ENCODE assay signal across 10 mouse cellular contexts in genomic region chr3:53201670-53202069, GRCm38 (mm10).
A peak's percentile ranks its signal among the peaks of the same experiment; 100 is the strongest.
DNase-seq lines count a peak whose midpoint lies in the region; ATAC-seq and TF ChIP-seq lines count a peak whose summit lies in the region.
"Had no signal": no experiment of that assay in that cellular context is flagged by ENCODE, and none has a peak within 500 bp of the region (broad histone marks: within the 10 kb centered on the region; RNA-seq: fewer than 3 reads in every experiment).

No protein-coding gene starts in this region.

- peak overlapping the region; percentile 55 for H3K27ac ChIP-seq in layer of hippocampus, adult 2 months
- H3K27ac ChIP-seq in embryonic facial prominence, embryonic 12.5 days: peak overlapping the region; percentile 7; the same call in 1 of the 2 replicates
- H3K27ac ChIP-seq in neural tube, embryonic 13.5 days (replicated peaks): peak overlapping the region; percentile 68
- H3K27ac ChIP-seq: kidney, postnatal 0 days had no signal

- no peaks in the 10 kb centered on the region for H3K9me3 ChIP-seq in embryonic facial prominence, embryonic 12.5 days
- no peaks in the 10 kb centered on the region for H3K9me3 ChIP-seq in neural tube, embryonic 13.5 days

- H3K4me1 ChIP-seq in embryonic facial prominence, embryonic 12.5 days: peaks cover 34% of the 10 kb centered on the region
- peaks cover 53% of the 10 kb centered on the region for H3K4me1 ChIP-seq in neural tube, embryonic 13.5 days (replicated peaks)

- no peak overlapping the region for H3K4me3 ChIP-seq in layer of hippocampus, adult 2 months
- H3K4me3 ChIP-seq in embryonic facial prominence, embryonic 12.5 days: no peak overlapping the region
- H3K4me3 ChIP-seq in neural tube, embryonic 13.5 days: no peak overlapping the region

- no peak for DNase-seq in layer of hippocampus, adult 2 months (ENCODE audit: low spot score in 2 of 2)
- no peak for DNase-seq in layer of hippocampus, postnatal 36 days
- DNase-seq in heart, postnatal 10 days: peak; percentile 38 to 41
- no peak for DNase-seq in urinary bladder, postnatal 10 days (ENCODE audit: low spot score)
- no peak for DNase-seq in thymus, postnatal 0 days (ENCODE audit: low spot score)
- no peak for DNase-seq in layer of hippocampus, adult 8-10 months (ENCODE audit: low spot score in 2 of 2)
- DNase-seq: thymus, adult 2 months had no signal

- no peaks in the 10 kb centered on the region for H3K36me3 ChIP-seq in embryonic facial prominence, embryonic 12.5 days
- H3K36me3 ChIP-seq in neural tube, embryonic 13.5 days: no peaks in the 10 kb centered on the region

- no peak for ATAC-seq in embryonic facial prominence, embryonic 12.5 days (ENCODE audit: insufficient number of reproducible peaks, insufficient read depth, low FRiP score, low TSS enrichment)
- peak; percentile 79 for ATAC-seq in neural tube, embryonic 13.5 days (ENCODE audit: low read depth)

- intact Hi-C loops in heart, postnatal 10 days (cut with DNase I): no loop called here

- H3K4me2 ChIP-seq in embryonic facial prominence, embryonic 12.5 days (replicated peaks): no peak overlapping the region
- H3K4me2 ChIP-seq in neural tube, embryonic 13.5 days: peak overlapping the region; percentile 14; the same call in 1 of the 2 replicates

- no peak for TF ChIP-seq CTCF in layer of hippocampus, adult 2 months (conservative IDR thresholded peaks at IDR 0.05)

- no peak overlapping the region for H3K9ac ChIP-seq in embryonic facial prominence, embryonic 12.5 days
- H3K9ac ChIP-seq in neural tube, embryonic 13.5 days: 0 out of 2 replicates have a peak overlapping the region, but pooled peaks have one; percentile 12

- H3K27me3 ChIP-seq in embryonic facial prominence, embryonic 12.5 days: no peaks in the 10 kb centered on the region
- H3K27me3 ChIP-seq in neural tube, embryonic 13.5 days: no peaks in the 10 kb centered on the region

- WGBS in embryonic facial prominence, embryonic 12.5 days: 37% methylated on average over 10 of the region's 10 CpGs
- 23% methylated on average over 10 of the region's 10 CpGs for WGBS in neural tube, embryonic 13.5 days

Comparison
In these comparisons a context has a peak if more than half of its experiments do, and no peak if none do; other contexts are left out.
1. DNase-seq: peak in heart, postnatal 10 days (2 of 2); none in layer of hippocampus, adult 2 months (0 of 2), layer of hippocampus, postnatal 36 days (0 of 2), urinary bladder, postnatal 10 days (single experiment), thymus, postnatal 0 days (single experiment) and layer of hippocampus, adult 8-10 months (0 of 2).
2. H3K27ac ChIP-seq: peak in every context shown above with its lines; median percentile 68 in neural tube, embryonic 13.5 days; 55 in layer of hippocampus, adult 2 months; 7 in embryonic facial prominence, embryonic 12.5 days.